Mouse (Mus musculus) ES-E14 (cell line): ENCODE data around the gene Atp1b2.

Experiments
- CHD2 ChIP-seq: IDR thresholded peaks from 2 replicates; pipeline ENCODE4 v1.6.1; 2014; ENCODE audit warnings: mild to moderate bottlenecking, low read depth, low read length, inconsistent platforms
- HCFC1 ChIP-seq: IDR thresholded peaks from 2 replicates; pipeline ENCODE4 v1.6.1; 2012; ENCODE audit warnings: low read length, inconsistent platforms, borderline replicate concordance; ENCODE audit not compliant: insufficient read depth
- MAFK ChIP-seq: IDR thresholded peaks from 2 replicates; pipeline ENCODE4 v1.6.1; 2014; ENCODE audit warnings: mild to moderate bottlenecking, low read depth, low read length, inconsistent platforms; ENCODE audit not compliant: insufficient read depth
- ZC3H11A ChIP-seq: IDR thresholded peaks from 2 replicates; pipeline ENCODE4 v1.6.1; 2012; ENCODE audit warnings: low read depth, mild to moderate bottlenecking, inconsistent platforms, low read length, borderline replicate concordance
- ZNF384 ChIP-seq: IDR thresholded peaks from 2 replicates; pipeline ENCODE4 v1.6.1; 2012; ENCODE audit warnings: low read depth, low read length, inconsistent platforms

- no peak for TF ChIP-seq MAFK
- no peak for TF ChIP-seq ZC3H11A
- TF ChIP-seq ZNF384: no peak
- TF ChIP-seq HCFC1: no peak
- TF ChIP-seq CHD2: no peak
These were observed 701 bp upstream of the Atp1b2 start for GRCm38 (mm10) chr11:69606491-69606795.
